Mouse (Mus musculus): ENCODE data around the gene 3110082I17Rik.
A peak's percentile ranks its signal among the peaks of the same experiment; 100 is the strongest.

3110082I17Rik gene

GRCm38 (mm10) chr5:139374841-139375240, 85.5 kb downstream of the 3110082I17Rik start:
- DNase-seq, result no peak

GRCm38 (mm10) chr5:139373889-139374444, 86.4 kb downstream of the 3110082I17Rik start:
- DNase-seq, result no peak

- no peak for DNase-seq
Measured at GRCm38 (mm10) chr5:139373126-139373525, 87.2 kb downstream of the 3110082I17Rik start.

GRCm38 (mm10) chr5:139371631-139372401, 88.5 kb downstream of the 3110082I17Rik start:
- DNase-seq, result peak; percentile 82

GRCm38 (mm10) chr5:139371118-139371517, 89.2 kb downstream of the 3110082I17Rik start:
- DNase-seq, result no peak

GRCm38 (mm10) chr5:139370336-139370735, 90.0 kb downstream of the 3110082I17Rik start:
- no peak for DNase-seq

GRCm38 (mm10) chr5:139368638-139369320, 91.5 kb downstream of the 3110082I17Rik start:
- no peak for DNase-seq

- DNase-seq, result no peak
Measured at GRCm38 (mm10) chr5:139367884-139368458, 92.4 kb downstream of the 3110082I17Rik start.

GRCm38 (mm10) chr5:139366484-139366883, 93.8 kb downstream of the 3110082I17Rik start:
- DNase-seq, result no peak

GRCm38 (mm10) chr5:139365827-139366226, 94.5 kb downstream of the 3110082I17Rik start:
- DNase-seq, result no peak

- DNase-seq, result no peak
Measured at GRCm38 (mm10) chr5:139364911-139365571, 95.3 kb downstream of the 3110082I17Rik start.

GRCm38 (mm10) chr5:139364260-139364910, 95.9 kb downstream of the 3110082I17Rik start:
- peak; percentile 93 for DNase-seq

- DNase-seq, result no peak
Measured at GRCm38 (mm10) chr5:139363858-139364257, 96.5 kb downstream of the 3110082I17Rik start.

- DNase-seq, result no peak
Measured at GRCm38 (mm10) chr5:139359244-139359643, 101.1 kb downstream of the 3110082I17Rik start.

- no peak for DNase-seq
Measured at GRCm38 (mm10) chr5:139358653-139359052, 101.7 kb downstream of the 3110082I17Rik start.

GRCm38 (mm10) chr5:139355235-139355772, 105.0 kb downstream of the 3110082I17Rik start:
- peak; percentile 86 for DNase-seq

GRCm38 (mm10) chr5:139353946-139354345, 106.4 kb downstream of the 3110082I17Rik start:
- DNase-seq, result no peak

- no peak for DNase-seq
Measured at GRCm38 (mm10) chr5:139353496-139353895, 106.8 kb downstream of the 3110082I17Rik start.

- DNase-seq, result no peak
Measured at GRCm38 (mm10) chr5:139352317-139352716, 108.0 kb downstream of the 3110082I17Rik start, which contains the start of gene Cyp2w1. Gene Cyp2w1 (plus strand): TSS chr5:139352617.

GRCm38 (mm10) chr5:139351628-139352027, 108.7 kb downstream of the 3110082I17Rik start:
- DNase-seq, result no peak

GRCm38 (mm10) chr5:139351134-139351533, 109.2 kb downstream of the 3110082I17Rik start, which contains the start of gene Cox19:
Gene Cox19 (minus strand): TSS chr5:139351418.
- no peak for DNase-seq

- no peak for DNase-seq
Measured at GRCm38 (mm10) chr5:139349713-139350112, 110.6 kb downstream of the 3110082I17Rik start.
